Mouse (Mus musculus) lung, postnatal 0 days (tissue): ENCODE measurements at regions not wholly inside any gene's neighbourhood (a gene's known extent, or its start where the extent isn't known, plus 50 kb on each side); places are given as distances from the start of the nearest gene placed in this dataset.

ENCODE experiments used
- CTCF ChIP-seq: IDR thresholded peaks from 2 replicates; pipeline ENCODE4 v1.5.1; 2016; ENCODE audit warnings: antibody characterized with exemption, mild to moderate bottlenecking
- EP300 ChIP-seq: IDR thresholded peaks from 2 replicates; pipeline ENCODE4 v1.6.1; 2016; ENCODE audit warnings: antibody characterized with exemption, mild to moderate bottlenecking, control low read depth

DNA sequence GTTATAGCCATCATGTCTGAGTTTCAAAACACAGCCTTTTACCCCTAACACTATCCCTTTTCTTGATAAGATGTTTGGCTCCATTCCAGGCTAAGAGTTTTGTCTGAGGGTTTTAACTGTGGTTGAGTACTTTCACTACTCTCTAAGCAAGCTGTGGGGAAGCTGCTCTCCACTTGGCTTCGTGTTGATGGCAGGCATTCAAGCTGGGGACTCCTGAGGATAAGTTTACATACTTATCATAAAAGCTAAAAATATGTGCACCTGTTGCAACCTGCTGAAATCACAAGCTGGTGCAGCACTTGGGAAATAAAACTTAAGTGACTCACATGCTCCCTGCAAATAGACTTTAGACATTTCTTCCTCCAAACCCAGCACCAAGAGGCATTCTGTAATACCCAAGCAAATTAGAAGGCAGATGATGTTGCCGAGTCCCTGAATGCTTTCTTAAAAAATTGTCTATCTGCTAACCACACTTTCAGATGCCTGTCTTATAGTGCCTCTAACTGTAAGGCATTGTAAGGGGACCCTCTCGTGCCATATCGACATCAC lies 169.3 kb downstream of the Lnpk start:
- TF ChIP-seq CTCF (no peak), EP300 (peak; percentile 70)
